Mouse (Mus musculus) heart, postnatal 0 days (tissue): ENCODE data around the gene Nos1ap. TPM values are rescaled to one million over a fixed set of nuclear protein-coding genes. Genes with fewer than 3 reads are reported as not detected.

Experiments used
- ATAC-seq: fragments of 200-750 bp; cut with Nextera tagmentation; 2 replicates; pipeline ENCODE4 v1.8.0; 2017; ENCODE audit warnings: low read depth, moderate number of reproducible peaks, moderate library complexity; ENCODE audit not compliant: insufficient read depth
- DNase-seq: peaks from one replicate; pipeline ENCODE4 v3.0.0-alpha.2; 2016; ENCODE audit warnings: low spot score
- H3K27ac ChIP-seq: fragments of 300-500 bp; sonication (generic); 2 replicates; pipeline ENCODE4 v1.5.1; 2014; ENCODE audit warnings: low read depth, mild to moderate bottlenecking
- H3K27me3 ChIP-seq: fragments of 300-500 bp; sonication (generic); 2 replicates; pipeline ENCODE4 v1.6.1; 2014; ENCODE audit warnings: low read length, mixed read lengths; ENCODE audit not compliant: control insufficient read depth, insufficient read depth
- H3K36me3 ChIP-seq: fragments of 300-500 bp; sonication (generic); replicated peaks from 2 replicates; pipeline ENCODE4 v1.6.1; 2014; ENCODE audit warnings: low read length, mixed read lengths; ENCODE audit not compliant: control insufficient read depth, insufficient read depth
- H3K4me1 ChIP-seq: fragments of 300-500 bp; sonication (generic); 2 replicates; pipeline ENCODE4 v1.6.1; 2014; ENCODE audit warnings: antibody characterized with exemption; ENCODE audit not compliant: control insufficient read depth, insufficient read depth
- H3K4me2 ChIP-seq: fragments of 300-500 bp; sonication (generic); 2 replicates; pipeline ENCODE4 v1.6.1; 2014; ENCODE audit warnings: low read depth, mild to moderate bottlenecking, low read length, moderate library complexity
- H3K4me3 ChIP-seq: fragments of 300-500 bp; sonication (generic); 2 replicates; pipeline ENCODE4 v1.5.1; 2014; ENCODE audit warnings: low read depth, low read length
- H3K9ac ChIP-seq: fragments of 300-500 bp; sonication (generic); replicated peaks from 2 replicates; pipeline ENCODE4 v1.6.1; 2014; ENCODE audit warnings: low read depth, low read length, mixed read lengths
- H3K9me3 ChIP-seq: fragments of 300-500 bp; sonication (generic); replicated peaks from 2 replicates; pipeline ENCODE4 v1.6.1; 2016; ENCODE audit warnings: low read length; ENCODE audit not compliant: control insufficient read depth
- CTCF ChIP-seq: IDR thresholded peaks from 2 replicates; pipeline ENCODE4 v1.5.1; 2016; ENCODE audit warnings: antibody characterized with exemption, control low read depth, low read depth
- EP300 ChIP-seq: IDR thresholded peaks from 2 replicates; pipeline ENCODE4 v1.6.1; 2016; ENCODE audit warnings: antibody characterized with exemption, low read depth
- WGBS: fragments of 180-500 bp; shearing (Covaris S2); extraction: QIAGEN DNeasy Blood & Tissue Kit; methylation state at CpG from one replicate; pipeline ENCODE4 v1.1.7; 2014; 5-methylcytosine and 5-hydroxymethylcytosine counted together
- polyA plus RNA-seq: library from polyadenylated mRNA; unstranded; fragments of >200 nt; fragmentation: Nextera tagmentation; extraction: Ambion mirVana; gene quantifications from 2 replicates; pipeline ENCODE4 v1.2.1, GENCODE M21; 2015
- total RNA-seq: library from RNA; depleted of rRNA; stranded (reverse); fragments of >200 nt; gene quantifications from 2 replicates; pipeline ENCODE4 v1.2.3, GENCODE M21; 2014; ENCODE audit warnings: low replicate concordance

The Nos1ap gene
- total and polyA plus RNA-seq, 2 experiments from 2014 or later: 0.99 to 10.3 TPM

DNA sequence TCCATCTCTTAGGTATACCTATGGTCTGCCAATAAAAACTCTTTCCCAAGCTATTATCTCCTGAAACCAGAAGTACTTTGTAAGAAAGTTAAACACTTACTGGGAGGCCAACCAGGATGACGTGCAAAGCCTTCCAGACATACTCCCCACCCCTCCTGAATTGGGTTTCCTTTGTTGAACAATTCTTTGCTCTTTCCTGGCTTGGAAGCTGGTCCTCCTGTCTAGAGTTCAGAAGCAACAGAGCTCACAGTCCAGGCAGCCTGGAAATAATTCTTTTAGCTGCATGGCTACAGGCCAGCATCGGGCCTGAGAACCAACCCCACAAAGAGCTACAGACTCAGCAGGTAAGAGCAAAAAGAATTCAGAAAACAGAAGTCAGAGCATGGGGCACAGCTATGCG is 243.4 kb downstream of the Nos1ap start:
- Histone ChIP-seq H3K4me3 (no peak overlapping the region), H3K4me1 (no peaks in the 10 kb centered on the region), H3K9me3 (no peaks in the 10 kb centered on the region), H3K27me3 (no peaks in the 10 kb centered on the region), H3K36me3 (no peaks in the 10 kb centered on the region), H3K27ac (no peak overlapping the region), H3K9ac (no peak overlapping the region), H3K4me2 (no peak overlapping the region)
- TF ChIP-seq CTCF: no peak
- no peak for TF ChIP-seq EP300
- WGBS: 53% methylated on average over 3 of the region's 3 CpGs
- ATAC-seq (no peak), DNase-seq (peak; percentile 36)

DNA sequence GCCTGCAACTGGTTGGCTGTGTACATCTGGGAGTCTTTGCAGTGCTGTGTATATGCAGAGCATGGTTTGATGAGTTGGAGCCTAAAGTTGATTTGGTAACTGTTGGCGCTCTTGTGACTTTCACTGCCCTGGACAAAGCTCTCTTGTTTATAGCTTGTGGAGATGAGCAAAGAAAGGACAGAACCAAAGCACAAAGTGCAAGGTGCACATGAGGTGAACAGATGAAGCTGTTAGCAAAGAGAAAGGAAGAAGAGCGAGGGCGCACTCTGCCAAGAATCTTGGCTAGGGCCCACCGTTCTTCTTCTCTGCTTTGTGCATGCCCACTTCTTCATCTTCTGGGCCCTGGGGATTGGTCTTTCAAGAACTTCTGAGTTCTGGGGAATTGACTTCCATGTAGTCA is 245.8 kb downstream of the Nos1ap start:
- no peaks in the 10 kb centered on the region for H3K27me3 ChIP-seq
- 96% methylated on average over 4 of the region's 4 CpGs for WGBS
- H3K36me3 ChIP-seq: no peaks in the 10 kb centered on the region
- H3K9me3 ChIP-seq: no peaks in the 10 kb centered on the region
- TF ChIP-seq EP300 (no peak), CTCF (no peak)
- H3K4me2 ChIP-seq: no peak overlapping the region
- H3K9ac ChIP-seq: no peak overlapping the region
- no peak for DNase-seq
- H3K27ac ChIP-seq: no peak overlapping the region
- no peaks in the 10 kb centered on the region for H3K4me1 ChIP-seq
- no peak overlapping the region for H3K4me3 ChIP-seq
- ATAC-seq: no peak

DNA sequence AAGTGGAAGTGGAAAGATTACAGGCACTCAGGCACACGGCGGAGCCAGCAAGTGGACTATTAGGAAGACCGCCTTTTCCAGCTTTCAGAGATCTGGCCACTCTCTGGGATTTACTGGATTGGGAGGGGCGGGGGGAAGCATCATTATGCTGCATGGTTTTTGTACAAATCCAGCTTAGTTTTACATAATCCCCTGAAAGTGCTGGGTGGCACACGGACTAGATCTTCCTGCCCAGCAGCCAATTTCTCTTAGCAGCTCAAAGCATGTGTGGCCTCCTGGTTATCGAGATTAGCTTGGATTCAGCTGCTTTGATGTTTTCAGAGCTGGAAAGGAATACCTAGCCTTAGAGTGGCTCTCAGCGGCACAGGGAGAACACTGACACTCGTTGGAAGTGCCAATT is 246.6 kb downstream of the Nos1ap start:
- WGBS: 61% methylated on average over 8 of the region's 8 CpGs
- no peaks in the 10 kb centered on the region for H3K4me1 ChIP-seq
- TF ChIP-seq CTCF: no peak
- no peak for TF ChIP-seq EP300
- no peak for DNase-seq
- no peak overlapping the region for H3K4me3 ChIP-seq
- no peak for ATAC-seq
- H3K27me3 ChIP-seq: no peaks in the 10 kb centered on the region
- H3K4me2 ChIP-seq: no peak overlapping the region
- H3K27ac ChIP-seq: no peak overlapping the region
- H3K9ac ChIP-seq: no peak overlapping the region
- no peaks in the 10 kb centered on the region for H3K36me3 ChIP-seq
- no peaks in the 10 kb centered on the region for H3K9me3 ChIP-seq

DNA sequence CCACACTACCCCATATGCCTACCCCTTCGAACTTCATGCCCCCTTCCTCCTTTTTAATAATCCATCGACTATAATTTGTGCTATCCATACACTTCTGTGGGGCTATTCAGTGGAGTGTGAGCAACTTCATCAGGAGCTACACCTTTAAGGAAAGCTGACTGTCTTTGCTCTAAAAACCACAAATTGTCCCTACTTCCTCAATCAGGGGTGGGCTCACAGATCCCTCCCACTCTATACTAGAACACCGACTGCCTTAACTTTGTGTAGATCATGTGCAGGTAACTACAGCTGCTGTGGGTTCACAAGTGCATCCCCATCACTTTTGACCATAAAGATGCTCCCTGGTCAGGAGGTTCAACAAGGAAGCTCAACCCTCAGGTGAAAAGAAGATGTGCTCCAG is 249.7 kb downstream of the Nos1ap start:
- H3K9ac ChIP-seq: no peak overlapping the region
- TF ChIP-seq EP300 (no peak), CTCF (no peak)
- H3K27ac ChIP-seq: no peak overlapping the region
- WGBS: 86% methylated on average over 3 of the region's 3 CpGs
- ATAC-seq (no peak), DNase-seq (no peak)
- H3K4me3 ChIP-seq: no peak overlapping the region
- no peaks in the 10 kb centered on the region for H3K36me3 ChIP-seq
- no peaks in the 10 kb centered on the region for H3K4me1 ChIP-seq
- no peaks in the 10 kb centered on the region for H3K9me3 ChIP-seq
- no peak overlapping the region for H3K4me2 ChIP-seq
- H3K27me3 ChIP-seq: no peaks in the 10 kb centered on the region

DNA sequence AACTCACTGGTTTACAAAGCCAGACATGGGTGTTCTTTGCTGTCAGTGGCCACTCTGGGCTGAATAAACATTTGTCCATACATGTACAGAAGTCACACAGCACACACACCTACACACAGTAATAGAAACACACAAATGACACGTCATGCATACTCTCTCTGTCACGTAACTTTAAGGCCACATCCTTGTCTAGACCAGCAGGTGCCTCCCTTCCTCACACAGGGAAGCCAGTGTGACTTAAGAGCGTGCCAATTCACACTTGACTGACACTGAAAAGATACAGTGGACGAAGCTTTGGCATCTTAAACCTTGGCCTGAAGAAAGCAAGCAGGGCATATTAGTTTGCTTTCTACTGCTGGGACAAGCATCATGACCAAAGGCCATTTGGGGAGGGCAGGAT is 256.9 kb downstream of the Nos1ap start:
- WGBS: 75% methylated on average over 4 of the region's 4 CpGs

DNA sequence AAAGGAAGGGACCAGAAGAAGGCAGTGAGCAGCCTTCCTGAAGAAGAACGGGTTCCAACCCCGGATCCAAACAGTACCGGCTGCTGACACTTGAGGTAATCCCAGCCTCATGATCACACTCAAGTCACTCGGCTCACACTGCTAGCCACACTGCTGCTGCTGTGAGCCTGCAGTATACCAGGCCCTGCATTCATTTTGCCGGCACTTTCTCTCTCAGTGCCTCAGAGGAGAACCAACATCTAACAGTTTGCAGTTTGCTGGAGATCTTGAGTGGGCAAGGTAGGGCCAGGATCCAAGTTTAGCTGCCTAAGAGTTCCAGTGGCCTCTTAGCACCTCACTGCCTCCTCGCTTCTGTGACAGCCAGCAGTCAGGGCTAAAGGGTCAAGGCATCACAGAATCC is 257.7 kb downstream of the Nos1ap start:
- H3K27me3 ChIP-seq: no peaks in the 10 kb centered on the region
- DNase-seq: no peak
- WGBS: 48% methylated on average over 6 of the region's 6 CpGs

More for the DNA sequence above, 256.9 kb downstream of the Nos1ap start:
- no peak overlapping the region for H3K4me3 ChIP-seq
- H3K36me3 ChIP-seq: peaks cover 8% of the 10 kb centered on the region
- no peaks in the 10 kb centered on the region for H3K27me3 ChIP-seq
- no peak overlapping the region for H3K4me2 ChIP-seq
- no peak overlapping the region for H3K27ac ChIP-seq
- TF ChIP-seq EP300: no peak
- TF ChIP-seq CTCF: peak; percentile 34
- ATAC-seq (no peak), DNase-seq (peak; percentile 39)
- no peak overlapping the region for H3K9ac ChIP-seq
- H3K9me3 ChIP-seq: no peaks in the 10 kb centered on the region
- H3K4me1 ChIP-seq: no peaks in the 10 kb centered on the region

More for the DNA sequence above, 257.7 kb downstream of the Nos1ap start:
- no peaks in the 10 kb centered on the region for H3K4me1 ChIP-seq
- ATAC-seq: no peak
- peaks cover 8% of the 10 kb centered on the region for H3K36me3 ChIP-seq
- H3K4me2 ChIP-seq: no peak overlapping the region
- H3K9ac ChIP-seq: no peak overlapping the region
- H3K27ac ChIP-seq: no peak overlapping the region
- TF ChIP-seq EP300: no peak
- TF ChIP-seq CTCF: no peak
- H3K4me3 ChIP-seq: no peak overlapping the region
- H3K9me3 ChIP-seq: no peaks in the 10 kb centered on the region
